Mouse (Mus musculus): ENCODE measurements at regions not wholly inside any gene's neighbourhood (a gene's known extent, or its start where the extent isn't known, plus 50 kb on each side); places are given as distances from the start of the nearest gene placed in this dataset.

GRCm38 (mm10) chr9:46704151-46704905 is 294.2 kb upstream of the Gm4791 start:
- TF ChIP-seq CHD2 (IDR thresholded peaks at IDR 0.05; ENCODE audit: low read length) (no peak), POLR2A (IDR thresholded peaks at IDR 0.05; ENCODE audit: control insufficient read depth in 1 of 2, insufficient read depth in 1 of 2, low read depth in 1 of 2, low read length in 2 of 2, poor library complexity in 1 of 2) (no peak), ZMIZ1 (IDR thresholded peaks at IDR 0.05; ENCODE audit: low read depth, low read length) (no peak), HCFC1 (IDR thresholded peaks at IDR 0.05; ENCODE audit: low read depth, low read length) (no peak), CTCF (IDR thresholded peaks at IDR 0.05 in 2 of 3, conservative IDR thresholded peaks at IDR 0.05 in 1 of 3; ENCODE audit: control insufficient read depth in 1 of 3, insufficient read depth in 1 of 3, low read depth in 2 of 3, low read length in 3 of 3, poor library complexity in 1 of 3, severe bottlenecking in 1 of 3) (no peak), USF2 (IDR thresholded peaks at IDR 0.05; ENCODE audit: borderline replicate concordance in 1 of 2, insufficient read depth in 1 of 2, low read depth in 1 of 2, low read length in 2 of 2) (no peak), UBTF (IDR thresholded peaks at IDR 0.05; ENCODE audit: borderline replicate concordance, insufficient read depth, low read depth, low read length) (no peak), MXI1 (IDR thresholded peaks at IDR 0.05; ENCODE audit: low read depth, low read length) (no peak), MAX (IDR thresholded peaks at IDR 0.05; ENCODE audit: low read length) (no peak), MAFK (IDR thresholded peaks at IDR 0.05; ENCODE audit: borderline replicate concordance, low read depth, low read length) (no peak), TBP (IDR thresholded peaks at IDR 0.05; ENCODE audit: low read depth, low read length) (no peak), ZC3H11A (IDR thresholded peaks at IDR 0.05; ENCODE audit: low read depth, low read length) (no peak)

All from MEL (cell line).